Mouse (Mus musculus) myocyte (in vitro differentiated cells): ENCODE data around the gene Sgtb.

Experiments
- E2F4 ChIP-seq: IDR thresholded peaks from one replicate; pipeline ENCODE4 v1.6.1; 2011; ENCODE audit warnings: mild to moderate bottlenecking, control low read depth, moderate library complexity; ENCODE audit not compliant: insufficient read depth
- MAX ChIP-seq: IDR thresholded peaks from one replicate; pipeline ENCODE4 v1.6.1; 2011; ENCODE audit warnings: low read depth, mild to moderate bottlenecking, control low read depth
- MYOG ChIP-seq, 3 experiments: IDR thresholded peaks; one replicate each; pipeline ENCODE4 v1.6.1; 2011; ENCODE audit warnings: control low read depth in 2 of 3, low read depth in 2 of 3, mild to moderate bottlenecking in 2 of 3; ENCODE audit not compliant: insufficient read length in 2 of 3, control insufficient read depth in 1 of 3, insufficient read depth in 1 of 3
- POLR2A ChIP-seq: IDR thresholded peaks from one replicate; pipeline ENCODE4 v1.6.1; 2011; ENCODE audit warnings: low read depth, mild to moderate bottlenecking, control low read depth, moderate library complexity; ENCODE audit not compliant: insufficient read length
- REST ChIP-seq: IDR thresholded peaks from one replicate; pipeline ENCODE4 v1.6.1; 2011; ENCODE audit warnings: mild to moderate bottlenecking, control low read depth, moderate library complexity; ENCODE audit not compliant: insufficient read depth, insufficient read length
- SRF ChIP-seq: IDR thresholded peaks from one replicate; pipeline ENCODE4 v1.6.1; 2011; ENCODE audit warnings: low read depth; ENCODE audit not compliant: control insufficient read depth, insufficient read length
- TCF12 ChIP-seq: IDR thresholded peaks from one replicate; pipeline ENCODE4 v1.6.1; 2011; ENCODE audit warnings: mild to moderate bottlenecking, control low read depth; ENCODE audit not compliant: poor library complexity, insufficient read depth, severe bottlenecking
- USF1 ChIP-seq: IDR thresholded peaks from one replicate; pipeline ENCODE4 v1.6.1; 2011; ENCODE audit warnings: low read depth, mild to moderate bottlenecking, control low read depth, moderate library complexity

DNA sequence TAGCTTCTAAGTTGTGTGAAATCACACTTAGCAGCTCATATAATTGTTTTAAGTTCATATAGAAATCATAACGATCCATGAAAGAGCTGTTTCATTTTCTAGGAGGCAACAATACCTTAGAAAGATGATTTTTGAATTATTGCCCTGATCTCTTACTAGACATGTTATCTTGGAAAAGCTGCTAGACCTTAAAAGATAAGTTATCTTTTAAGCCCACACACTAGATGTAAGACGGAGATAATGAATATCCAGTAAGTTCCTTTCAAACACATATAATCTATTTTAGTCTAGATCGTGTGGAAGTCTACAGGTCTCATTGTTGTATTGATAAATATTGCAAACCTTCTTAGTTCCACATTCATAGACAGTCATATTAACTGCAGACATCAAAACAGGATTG is 67.3 kb downstream of the Sgtb start:
- TF ChIP-seq SRF (no peak), USF1 (no peak), E2F4 (no peak), MAX (no peak), POLR2A (no peak), REST (no peak), MYOG (IDR thresholded peaks at IDR 0.05; ENCODE audit: control insufficient read depth in 1 of 3, insufficient read depth in 1 of 3, insufficient read length in 2 of 3, low read depth in 2 of 3) (no peak), TCF12 (no peak)
